Comparison of ENCODE assay signal across 8 mouse cellular contexts in genomic region chr4:44557815-44558563, GRCm38 (mm10).
DNase-seq lines count a peak whose midpoint lies in the region; ATAC-seq and TF ChIP-seq lines count a peak whose summit lies in the region.

No protein-coding gene starts in this region.

- H3K27ac ChIP-seq in intestine, postnatal 0 days (ENCODE audit: low read depth, low read length), result no peak overlapping the region
- peak overlapping the region; percentile 81 for H3K27ac ChIP-seq in neural tube, embryonic 12.5 days

- no peak overlapping the region for H3K9ac ChIP-seq in intestine, postnatal 0 days (ENCODE audit: low read depth, low read length)
- H3K9ac ChIP-seq in neural tube, embryonic 12.5 days, result peak overlapping the region; percentile 59

- no peaks in the 10 kb centered on the region for H3K36me3 ChIP-seq in intestine, postnatal 0 days (ENCODE audit: control insufficient read depth, insufficient read depth)
- H3K36me3 ChIP-seq in neural tube, embryonic 12.5 days, result no peaks in the 10 kb centered on the region

- 3% methylated on average over 36 of the region's 36 CpGs for WGBS in intestine, postnatal 0 days
- under 1% methylated on average over 36 of the region's 36 CpGs for whole genome bisulfite sequencing in neural tube, embryonic 12.5 days

- no peaks in the 10 kb centered on the region for H3K9me3 ChIP-seq in intestine, postnatal 0 days (ENCODE audit: control insufficient read depth)
- H3K9me3 ChIP-seq in neural tube, embryonic 12.5 days, result no peaks in the 10 kb centered on the region

- peak; percentile 10 for DNase-seq in thymus, postnatal 0 days (ENCODE audit: low spot score)
- no peak for DNase-seq in thymus, postnatal 10 days (ENCODE audit: low spot score in 2 of 2)
- peak; percentile 46 for DNase-seq in cerebellum, adult 9-10 months
- DNase-seq in liver, result peak; percentile 43
- DNase-seq in c-Kit-positive CD71-positive TER-119-positive erythroid progenitor cells, embryonic 14.5 days (ENCODE audit: low spot score), result no peak

- peak overlapping the region; percentile 52 for H3K4me2 ChIP-seq in intestine, postnatal 0 days (replicated peaks; ENCODE audit: low read depth)
- peak overlapping the region; percentile 87 for H3K4me2 ChIP-seq in neural tube, embryonic 12.5 days (replicated peaks)

- TF ChIP-seq CTCF in intestine, postnatal 0 days (IDR thresholded peaks at IDR 0.05; ENCODE audit: low read depth), result peak; percentile 73

- no peaks in the 10 kb centered on the region for H3K4me1 ChIP-seq in intestine, postnatal 0 days (replicated peaks; ENCODE audit: control insufficient read depth, insufficient read depth, low read length)
- H3K4me1 ChIP-seq in neural tube, embryonic 12.5 days, result peaks cover 31% of the 10 kb centered on the region

- peak overlapping the region; percentile 16; the same call in 1 of the 2 replicates for H3K4me3 ChIP-seq in intestine, postnatal 0 days (ENCODE audit: low read depth, low read length)
- peak overlapping the region; percentile 28 for H3K4me3 ChIP-seq in neural tube, embryonic 12.5 days

- H3K27me3 ChIP-seq in intestine, postnatal 0 days (replicated peaks; ENCODE audit: control insufficient read depth, insufficient read depth, low read length), result no peaks in the 10 kb centered on the region; the same call in 1 of the 2 replicates
- peaks cover 21% of the 10 kb centered on the region; the same call in 1 of the 2 replicates for H3K27me3 ChIP-seq in neural tube, embryonic 12.5 days (replicated peaks)

- peak; percentile 62; the same call in 1 of the 2 replicates for ATAC-seq in frontal cortex, adult (ENCODE audit: low TSS enrichment)
- ATAC-seq in intestine, postnatal 0 days, result no peak
- peak; percentile 86 for ATAC-seq in neural tube, embryonic 12.5 days (ENCODE audit: low FRiP score, low read depth)

Comparison
In these comparisons a context has a peak if more than half of its experiments do, and no peak if none do; other contexts are left out.
1. DNase-seq: peak in thymus, postnatal 0 days (single experiment), cerebellum, adult 9-10 months (single experiment) and liver (single experiment); none in thymus, postnatal 10 days (0 of 2) and c-Kit-positive CD71-positive TER-119-positive erythroid progenitor cells, embryonic 14.5 days (single experiment).